24 mouse cellular contexts compared by ENCODE assay signal in the genomic region with DNA sequence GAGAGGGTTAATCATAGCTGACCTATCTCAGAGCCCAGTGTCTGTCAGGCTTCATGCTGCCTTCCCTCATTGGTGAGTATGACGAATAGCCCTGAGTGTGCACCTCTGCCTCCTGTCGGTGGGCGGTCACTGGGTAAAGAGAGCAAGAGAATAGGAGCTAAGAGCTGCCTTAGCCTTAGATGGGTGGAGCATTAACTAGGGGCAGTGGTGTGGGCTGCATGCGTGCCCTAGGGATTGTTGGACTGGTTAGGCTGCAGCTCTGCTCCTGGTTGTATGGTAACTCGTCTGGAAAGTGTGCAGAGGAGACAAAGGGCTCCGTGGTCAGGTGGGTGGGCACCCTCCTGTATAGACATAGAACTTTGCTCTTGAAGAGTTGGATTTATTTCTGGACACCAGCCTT.
A peak's percentile ranks its signal among the peaks of the same experiment; 100 is the strongest.
DNase-seq lines count a peak whose midpoint lies in the region; ATAC-seq and TF ChIP-seq lines count a peak whose summit lies in the region.
"Had no signal": no experiment of that assay in that cellular context is flagged by ENCODE, and none has a peak within 500 bp of the region (broad histone marks: within the 10 kb centered on the region; RNA-seq: fewer than 3 reads in every experiment).

No protein-coding gene starts in this region.

- H3K4me3 ChIP-seq in heart, embryonic 10.5 days = no peak overlapping the region
- H3K4me3 ChIP-seq in kidney, embryonic 15.5 days (replicated peaks) = no peak overlapping the region
- H3K4me3 ChIP-seq in kidney, postnatal 0 days (replicated peaks; ENCODE audit: low read depth, low read length) = no peak overlapping the region
- H3K4me3 ChIP-seq in stomach, postnatal 0 days (ENCODE audit: low read depth, low read length) = no peak overlapping the region
- H3K4me3 ChIP-seq: embryonic facial prominence, embryonic 10.5 days; embryonic facial prominence, embryonic 12.5 days; forebrain, embryonic 13.5 days had no signal

- peaks cover 61% of the 10 kb centered on the region for H3K4me1 ChIP-seq in heart, embryonic 10.5 days
- H3K4me1 ChIP-seq in kidney, embryonic 15.5 days = no peaks in the 10 kb centered on the region
- no peaks in the 10 kb centered on the region for H3K4me1 ChIP-seq in kidney, postnatal 0 days (replicated peaks; ENCODE audit: insufficient read depth, low read length)
- H3K4me1 ChIP-seq in stomach, postnatal 0 days (replicated peaks; ENCODE audit: control insufficient read depth, insufficient read depth) = no peaks in the 10 kb centered on the region
- H3K4me1 ChIP-seq: embryonic facial prominence, embryonic 12.5 days; forebrain, embryonic 13.5 days had no signal

- DNase-seq in heart, embryonic 10.5 days (ENCODE audit: low spot score) = no peak
- no peak for DNase-seq in heart, adult 9 months (ENCODE audit: low spot score in 2 of 2)
- no peak for DNase-seq in kidney, adult 8-10 months
- no peak for DNase-seq in kidney, postnatal 0 days (ENCODE audit: low spot score)
- DNase-seq in kidney, adult 18-20 months = no peak
- DNase-seq in stomach, postnatal 0 days (ENCODE audit: low spot score) = no peak
- DNase-seq: adrenal gland, adult 8-10 months; adrenal gland, postnatal 14 days; adrenal gland, postnatal 36 days; B cell, adult 2 months; cerebellum, adult 11-12 months; cerebellum, adult 2 months; cerebellum, adult 9-10 months; cerebellum, postnatal 10 days; cerebellum, postnatal 25 days had no signal

- H3K4me2 ChIP-seq in kidney, embryonic 15.5 days = no peak overlapping the region
- no peak overlapping the region for H3K4me2 ChIP-seq in kidney, postnatal 0 days (ENCODE audit: low read length)
- no peak overlapping the region for H3K4me2 ChIP-seq in stomach, postnatal 0 days (replicated peaks; ENCODE audit: low read depth)
- H3K4me2 ChIP-seq: embryonic facial prominence, embryonic 12.5 days; forebrain, embryonic 13.5 days had no signal

- H3K27ac ChIP-seq in heart, embryonic 10.5 days = 0 out of 2 replicates have a peak overlapping the region, but pooled peaks have one; percentile 42
- no peak overlapping the region for H3K27ac ChIP-seq in kidney, embryonic 15.5 days
- no peak overlapping the region for H3K27ac ChIP-seq in kidney, postnatal 0 days
- H3K27ac ChIP-seq in stomach, postnatal 0 days (replicated peaks) = no peak overlapping the region
- H3K27ac ChIP-seq: embryonic facial prominence, embryonic 10.5 days; embryonic facial prominence, embryonic 12.5 days; forebrain, embryonic 13.5 days had no signal

- peak; percentile 67 for ATAC-seq in kidney, embryonic 15.5 days (replicated peaks; ENCODE audit: low FRiP score)
- ATAC-seq in kidney, postnatal 0 days (replicated peaks; ENCODE audit: low FRiP score, low read depth) = peak; percentile 78
- ATAC-seq in stomach, postnatal 0 days (ENCODE audit: low FRiP score, low TSS enrichment) = no peak
- ATAC-seq: activated CD4-positive, CD25-positive, alpha-beta regulatory T cell, adult 4 months; CD4-positive, CD25-positive, alpha-beta regulatory T cell, adult 4 months; forebrain, embryonic 13.5 days; Patski had no signal

- no peak overlapping the region for H3K9ac ChIP-seq in kidney, embryonic 15.5 days
- no peak overlapping the region for H3K9ac ChIP-seq in kidney, postnatal 0 days (ENCODE audit: low read depth, low read length)
- H3K9ac ChIP-seq in stomach, postnatal 0 days (ENCODE audit: low read length) = no peak overlapping the region
- H3K9ac ChIP-seq: embryonic facial prominence, embryonic 12.5 days; forebrain, embryonic 13.5 days had no signal

- no peak for TF ChIP-seq EP300 in stomach, postnatal 0 days (optimal IDR thresholded peaks at IDR 0.05)

- H3K36me3 ChIP-seq in heart, embryonic 10.5 days = no peaks in the 10 kb centered on the region
- H3K36me3 ChIP-seq in kidney, embryonic 15.5 days = peaks cover 23% of the 10 kb centered on the region
- H3K36me3 ChIP-seq in kidney, postnatal 0 days (ENCODE audit: insufficient read depth, low read length) = no peaks in the 10 kb centered on the region
- no peaks in the 10 kb centered on the region for H3K36me3 ChIP-seq in stomach, postnatal 0 days (ENCODE audit: control insufficient read depth, insufficient read depth, low read length)
- H3K36me3 ChIP-seq: embryonic facial prominence, embryonic 12.5 days had no signal

- peak; percentile 27; the same call in 1 of the 2 replicates for TF ChIP-seq CTCF in kidney, postnatal 0 days (IDR thresholded peaks at IDR 0.05; ENCODE audit: low read depth)
- TF ChIP-seq CTCF in stomach, postnatal 0 days (IDR thresholded peaks at IDR 0.05; ENCODE audit: low read depth) = 0 out of 2 replicates have a peak, but pooled peaks have one; percentile 7

- 83% methylated on average over 6 of the region's 6 CpGs for WGBS in heart, embryonic 10.5 days
- 63% methylated on average over 6 of the region's 6 CpGs for WGBS in kidney, embryonic 15.5 days
- WGBS in kidney, postnatal 0 days = 66% methylated on average over 6 of the region's 6 CpGs
- WGBS in stomach, postnatal 0 days = 65% methylated on average over 6 of the region's 6 CpGs

- H3K9me3 ChIP-seq in heart, embryonic 10.5 days = no peaks in the 10 kb centered on the region
- H3K9me3 ChIP-seq in kidney, embryonic 15.5 days (replicated peaks) = no peaks in the 10 kb centered on the region
- H3K9me3 ChIP-seq in kidney, postnatal 0 days (replicated peaks; ENCODE audit: low read length) = no peaks in the 10 kb centered on the region
- no peaks in the 10 kb centered on the region for H3K9me3 ChIP-seq in stomach, postnatal 0 days (ENCODE audit: control insufficient read depth, low read length)
- H3K9me3 ChIP-seq: embryonic facial prominence, embryonic 10.5 days; embryonic facial prominence, embryonic 12.5 days; forebrain, embryonic 13.5 days; G1E had no signal

- H3K27me3 ChIP-seq in heart, embryonic 10.5 days (ENCODE audit: insufficient read depth, poor library complexity, severe bottlenecking) = no peaks in the 10 kb centered on the region
- no peaks in the 10 kb centered on the region for H3K27me3 ChIP-seq in kidney, embryonic 15.5 days
- no peaks in the 10 kb centered on the region for H3K27me3 ChIP-seq in kidney, postnatal 0 days (ENCODE audit: insufficient read depth, low read length)
- no peaks in the 10 kb centered on the region for H3K27me3 ChIP-seq in stomach, postnatal 0 days (ENCODE audit: control insufficient read depth, insufficient read depth, low read length)
- H3K27me3 ChIP-seq: CH12.LX; embryonic facial prominence, embryonic 12.5 days; forebrain, embryonic 13.5 days; Patski had no signal
